Mouse (Mus musculus) heart, postnatal 10 days (tissue): ENCODE results near the gene Sgta. TPM values are rescaled to one million over a fixed set of nuclear protein-coding genes. Genes with fewer than 3 reads are reported as not detected.

Experiments used
- DNase-seq, 2 experiments: peaks; one replicate each; pipeline ENCODE4 v3.0.0; 2021
- intact Hi-C: fragments of 180-260 bp; cut with DNase I; formaldehyde crosslinking; loops from one replicate; pipeline ENCODE4 v1.15.1; 2025
- microRNA-seq, 2 experiments: library from miRNA; unstranded; fragments of <30 nt; microRNA quantifications; one replicate each; pipeline ENCODE4 v1.2.0; 2022
- total RNA-seq, 2 experiments: library from RNA; stranded (reverse); gene quantifications; 2 replicates each; pipeline ENCODE4 v1.2.3; 2021

The Sgta gene
- total RNA-seq, 2 experiments from 2014 or later: 103 to 106 TPM

DNA sequence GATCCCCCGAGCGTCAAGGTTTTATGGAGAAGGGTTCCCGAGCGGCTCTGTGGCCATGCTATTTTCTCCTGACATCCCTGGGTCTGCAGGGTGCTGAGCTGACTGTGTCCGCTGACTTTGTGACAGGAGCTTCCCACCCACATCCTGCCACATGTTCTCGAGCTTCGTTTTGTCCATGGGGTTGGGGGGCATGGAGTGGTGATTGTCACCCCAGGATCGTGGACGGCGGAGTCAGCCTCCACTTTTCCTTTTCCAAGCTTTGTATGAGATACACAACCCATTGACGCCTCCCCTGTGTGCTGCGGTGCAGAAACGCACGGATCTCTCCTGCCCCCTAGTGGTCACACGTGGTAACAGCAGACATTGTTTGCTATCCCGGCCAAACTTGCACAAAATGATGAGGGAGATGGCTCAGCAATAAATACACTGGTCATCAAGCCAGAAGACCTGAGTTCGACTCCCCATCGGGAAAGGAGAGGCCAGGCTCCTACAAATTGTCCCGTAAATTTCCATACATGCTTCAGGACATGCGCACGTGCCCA lies 64.8 kb downstream of the Sgta start:
- intact Hi-C loops: loop anchor here (2.0 to 5.0 kb wide), 5 partner anchors 66 to 253 kb away; partner anchors contain the start of genes Amh and Ap3d1
- DNase-seq: peak; percentile 86 to 91

GRCm38 (mm10) chr10:80994621-80995020 lies 65.4 kb downstream of the Sgta start:
- intact Hi-C loops: loop anchor here (2.0 to 5.0 kb wide), 5 partner anchors 66 to 252 kb away; partner anchors contain the start of genes Amh and Ap3d1
- DNase-seq: peak; percentile 64 to 74

Small RNAs within 50 kb of the gene (microRNA-seq; reads per million reads assigned to microRNA genes)
- gene Mir5615-1 (0 reads per million in 2 experiments), gene Mir5615-2 (0 reads per million in 2 experiments)

Other genes starting within 250 kb of the Sgta start
- under 1 TPM in 1 of 2 experiments, not detected in 1; 0.74 TPM for gene Jsrp1, start 246.7 kb downstream of the Sgta start, total RNA-seq
- 1,000 to 10,000 TPM; 1,023 to 1,076 TPM for gene Oaz1, start 233.5 kb downstream of the Sgta start, total RNA-seq
- 1 to 10 TPM; 3.8 to 6.5 TPM for gene Lingo3, start 216.1 kb downstream of the Sgta start, total RNA-seq
- 10 to 100 TPM; 23.6 to 28.2 TPM for gene Lsm7, start 205.0 kb downstream of the Sgta start, total RNA-seq
- gene Sppl2b, start 204.9 kb downstream of the Sgta start, total RNA-seq: 10 to 100 TPM; 26.0 to 27.7 TPM
- gene Tmprss9, start 188.3 kb downstream of the Sgta start, total RNA-seq: not detected
- gene Timm13, start 159.2 kb downstream of the Sgta start, total RNA-seq: 100 to 1,000 TPM; 163 to 175 TPM
- gene Lmnb2, start 141.9 kb downstream of the Sgta start, total RNA-seq: 10 to 100 TPM; 10.2 to 11.9 TPM
- 10 to 100 TPM; 11.5 to 18.3 TPM for gene Gadd45b, start 130.1 kb downstream of the Sgta start, total RNA-seq
- 1 to 10 TPM in 1 of 2 experiments, under 1 TPM in 1; 0.67 to 1.1 TPM for gene Gng7, start 45.2 kb downstream of the Sgta start, total RNA-seq
- not detected for gene Diras1, start 34.5 kb downstream of the Sgta start, total RNA-seq
- gene Slc39a3, start 22.8 kb downstream of the Sgta start, total RNA-seq: 10 to 100 TPM; 11.5 to 13.0 TPM
- gene Thop1, start 9.9 kb upstream of the Sgta start, total RNA-seq: 10 to 100 TPM; 11.5 to 14.9 TPM
- gene Creb3l3, start 38.7 kb upstream of the Sgta start, total RNA-seq: 1 to 10 TPM; 1.2 to 2.4 TPM
- 100 to 1,000 TPM; 129 to 131 TPM for gene Map2k2, start 45.7 kb upstream of the Sgta start, total RNA-seq
- gene Zbtb7a, start 75.0 kb upstream of the Sgta start, total RNA-seq: 10 to 100 TPM; 43.7 to 48.0 TPM
- 10 to 100 TPM; 14.7 to 17.8 TPM for gene Pias4, start 107.7 kb upstream of the Sgta start, total RNA-seq
- gene Eef2, start 116.5 kb upstream of the Sgta start, total RNA-seq: 1,000 to 10,000 TPM; 1,333 to 1,385 TPM
- gene Dapk3, start 122.8 kb upstream of the Sgta start, total RNA-seq: 10 to 100 TPM; 33.3 to 39.1 TPM
- not detected for gene 4930442H23Rik, start 123.7 kb upstream of the Sgta start, total RNA-seq
- gene Nmrk2, start 141.9 kb upstream of the Sgta start, total RNA-seq: 10 to 100 TPM; 11.6 to 16.5 TPM
- gene Atcay, start 170.7 kb upstream of the Sgta start, total RNA-seq: under 1 TPM; 0.24 to 0.30 TPM
- 1 to 10 TPM; 3.8 TPM for gene Zfr2, start 173.0 kb upstream of the Sgta start, total RNA-seq
- gene Matk, start 192.8 kb upstream of the Sgta start, total RNA-seq: under 1 TPM; 0.27 to 0.38 TPM
- 100 to 1,000 TPM in 1 of 2 experiments, 10 to 100 TPM in 1; 93.4 to 108 TPM for gene Mrpl54, start 206.8 kb upstream of the Sgta start, total RNA-seq
- 10 to 100 TPM; 66.5 to 68.3 TPM for gene Apba3, start 206.8 kb upstream of the Sgta start, total RNA-seq
- under 1 TPM; 0.14 to 0.37 TPM for gene Tjp3, start 231.4 kb upstream of the Sgta start, total RNA-seq
- gene Pip5k1c, start 232.8 kb upstream of the Sgta start, total RNA-seq: 10 to 100 TPM; 43.2 to 46.4 TPM